Mouse (Mus musculus) ovary, adult 2 months (tissue): ENCODE measurements around the gene Pax2. TPM values are rescaled to one million over a fixed set of nuclear protein-coding genes. Genes with fewer than 3 reads are reported as not detected.

ENCODE experiments used
- polyA plus RNA-seq: library from polyadenylated mRNA; depleted of rRNA; stranded (reverse); fragments of >200 nt; gene quantifications from 2 replicates; pipeline ENCODE4 v1.2.3, GENCODE M21; 2012; rRNA removed

The Pax2 gene
- 6.1 and 7.1 TPM in 2 replicates for polyA plus RNA-seq

GRCm38 (mm10) chr19:44755693-44756420 lies at the start of gene Pax2:
Gene Pax2 (plus strand): TSS chr19:44756045.

Other genes with a start within 250 kb of the Pax2 start
- 15.8 and 17.2 TPM in 2 replicates for gene Sec31b, start 210.2 kb upstream of the Pax2 start, polyA plus RNA-seq
- gene Gm20538, start 203.2 kb upstream of the Pax2 start, polyA plus RNA-seq, result not detected in 2 replicates
- gene Ndufb8, start 200.6 kb upstream of the Pax2 start, polyA plus RNA-seq, result 720 and 836 TPM in 2 replicates
- gene Hif1an, start 193.2 kb upstream of the Pax2 start, polyA plus RNA-seq, result 18.9 and 20.0 TPM in 2 replicates
- 143 and 268 TPM in 2 replicates for gene Slf2, start 175.1 kb downstream of the Pax2 start, polyA plus RNA-seq
- 21.8 and 29.1 TPM in 2 replicates for gene Sema4g, start 233.1 kb downstream of the Pax2 start, polyA plus RNA-seq
- 17.5 and 19.7 TPM in 2 replicates for gene Twnk, start 249.6 kb downstream of the Pax2 start, polyA plus RNA-seq